Mouse (Mus musculus) olfactory bulb, adult 2 months (tissue): ENCODE measurements around the gene Rhpn2.

Experiments
- CTCF ChIP-seq: fragments of 200-500 bp; IDR thresholded peaks from 2 replicates; pipeline ENCODE4 v1.5.1; 2012; ENCODE audit warnings: low read depth, mild to moderate bottlenecking, low read length, moderate library complexity; ENCODE audit not compliant: insufficient read depth
- POLR2A ChIP-seq: fragments of 200-500 bp; IDR thresholded peaks from 2 replicates; pipeline ENCODE4 v1.6.1; 2012; ENCODE audit warnings: mild to moderate bottlenecking, low read depth, low read length, moderate library complexity; ENCODE audit not compliant: insufficient read depth

DNA sequence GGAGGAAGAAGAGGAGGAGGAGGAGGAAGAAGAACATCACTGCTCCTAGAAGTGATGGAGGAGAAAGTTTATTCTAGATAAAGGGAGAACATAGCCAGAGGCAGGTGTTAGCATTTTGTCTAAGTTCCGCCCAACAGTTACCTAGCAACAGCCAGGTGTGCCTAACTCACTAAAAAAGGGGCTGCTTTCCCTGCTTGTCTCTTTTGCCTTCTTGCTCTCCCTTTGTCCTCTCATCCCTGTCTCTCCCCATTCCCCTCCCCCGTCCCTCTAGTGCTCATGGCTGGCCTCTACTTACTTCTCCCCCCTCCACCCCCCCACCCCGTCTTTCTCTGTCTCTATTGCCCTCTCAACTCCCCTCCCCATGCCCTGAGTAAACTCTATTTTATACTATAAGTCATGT, 11.8 kb upstream of the Rhpn2 start:
- TF ChIP-seq CTCF: no peak
- TF ChIP-seq POLR2A: no peak
